Mouse (Mus musculus): ENCODE measurements around the gene Spa17. TPM values are rescaled to one million over a fixed set of nuclear protein-coding genes. Genes with fewer than 3 reads are reported as not detected.

The Spa17 gene
- polyA plus RNA-seq (2016; fragmentation: Nextera tagmentation; extraction: Ambion mirVana), result 13.2 and 15.9 TPM in 2 replicates

- Histone ChIP-seq H3K36me3 (no peaks in the 10 kb centered on the region), H3K27ac (replicated peaks) (peak within 1 kb of the TSS; percentile 82), H3K4me2 (replicated peaks) (peak within 1 kb of the TSS; percentile 67), H3K4me3 (peak within 1 kb of the TSS; percentile 62), H3K9me3 (no peaks in the 10 kb centered on the region), H3K9ac (replicated peaks) (peak within 1 kb of the TSS; percentile 69), H3K27me3 (peaks cover 14% of the 10 kb centered on the region), H3K4me1 (peaks cover 8% of the 10 kb centered on the region; the same call in 1 of the 2 replicates)
- peak; percentile 96 for ATAC-seq (ENCODE audit: low FRiP score, low read depth)
- WGBS, result under 1% methylated on average over 45 of the region's 45 CpGs
These were observed at the start of gene Spa17 for GRCm38 (mm10) chr9:37613182-37613910. Spa17 (minus strand) TSS chr9:37613722.

GRCm38 (mm10) chr9:37663210-37663609 lies 49.7 kb upstream of the Spa17 start:
- H3K36me3 ChIP-seq, result no peaks in the 10 kb centered on the region
- no peak overlapping the region for H3K9ac ChIP-seq (replicated peaks)
- no peaks in the 10 kb centered on the region for H3K9me3 ChIP-seq
- no peaks in the 10 kb centered on the region for H3K27me3 ChIP-seq
- no peak overlapping the region for H3K4me2 ChIP-seq (replicated peaks)
- no peak for ATAC-seq (ENCODE audit: low FRiP score, low read depth)
- H3K27ac ChIP-seq (replicated peaks), result no peak overlapping the region
- H3K4me1 ChIP-seq, result no peaks in the 10 kb centered on the region
- H3K4me3 ChIP-seq, result no peak overlapping the region
- 80% methylated on average over 1 of the region's 1 CpGs for WGBS

GRCm38 (mm10) chr9:37659413-37659812 lies 45.9 kb upstream of the Spa17 start:
- Histone ChIP-seq H3K27me3 (no peaks in the 10 kb centered on the region), H3K4me1 (peaks cover 14% of the 10 kb centered on the region), H3K4me3 (no peak overlapping the region), H3K4me2 (replicated peaks) (no peak overlapping the region), H3K27ac (replicated peaks) (no peak overlapping the region), H3K9me3 (no peaks in the 10 kb centered on the region), H3K9ac (replicated peaks) (no peak overlapping the region), H3K36me3 (peaks cover under 1% of the 10 kb centered on the region; the same call in 1 of the 2 replicates)
- ATAC-seq (ENCODE audit: low FRiP score, low read depth), result no peak
- WGBS, result 82% methylated on average over 6 of the region's 6 CpGs

- under 1% methylated on average over 36 of the region's 36 CpGs for WGBS
These were observed 43.5 kb upstream of the Spa17 start, which contains the start of gene Tbrg1 for GRCm38 (mm10) chr9:37656931-37657481. Tbrg1 (minus strand) TSS chr9:37657312.

GRCm38 (mm10) chr9:37656439-37656881 lies 42.9 kb upstream of the Spa17 start:
- Histone ChIP-seq H3K4me2 (replicated peaks) (peak overlapping the region; percentile 78), H3K4me1 (peaks cover 14% of the 10 kb centered on the region), H3K9me3 (no peaks in the 10 kb centered on the region), H3K36me3 (peaks cover 27% of the 10 kb centered on the region), H3K9ac (replicated peaks) (peak overlapping the region; percentile 75), H3K4me3 (peak overlapping the region; percentile 80), H3K27me3 (no peaks in the 10 kb centered on the region), H3K27ac (replicated peaks) (no peak overlapping the region)
- 0 out of 2 replicates have a peak, but pooled peaks have one; percentile 48 for ATAC-seq (ENCODE audit: low FRiP score, low read depth)
- WGBS, result 5% methylated on average over 10 of the region's 10 CpGs

More at GRCm38 (mm10) chr9:37656931-37657481, 43.5 kb upstream of the Spa17 start, which contains the start of gene Tbrg1:
- no peaks in the 10 kb centered on the region for H3K27me3 ChIP-seq
- H3K4me1 ChIP-seq, result peaks cover 14% of the 10 kb centered on the region
- peaks cover 25% of the 10 kb centered on the region for H3K36me3 ChIP-seq
- ATAC-seq (ENCODE audit: low FRiP score, low read depth), result peak; percentile 91
- H3K27ac ChIP-seq (replicated peaks), result peak within 1 kb of the TSS; percentile 52; the same call in 1 of the 2 replicates
- peak within 1 kb of the TSS; percentile 80 for H3K4me3 ChIP-seq
- H3K9me3 ChIP-seq, result no peaks in the 10 kb centered on the region
- H3K9ac ChIP-seq (replicated peaks), result peak within 1 kb of the TSS; percentile 75
- H3K4me2 ChIP-seq (replicated peaks), result peak within 1 kb of the TSS; percentile 78

- Histone ChIP-seq H3K36me3 (peaks cover 32% of the 10 kb centered on the region), H3K9me3 (no peaks in the 10 kb centered on the region), H3K9ac (replicated peaks) (peak overlapping the region; percentile 75; the same call in 1 of the 2 replicates), H3K4me2 (replicated peaks) (peak overlapping the region; percentile 78), H3K27ac (replicated peaks) (no peak overlapping the region), H3K4me3 (peak overlapping the region; percentile 80), H3K4me1 (peaks cover 14% of the 10 kb centered on the region), H3K27me3 (no peaks in the 10 kb centered on the region)
- ATAC-seq (ENCODE audit: low FRiP score, low read depth), result no peak
- 69% methylated on average over 8 of the region's 8 CpGs for WGBS
These were observed 42.4 kb upstream of the Spa17 start for GRCm38 (mm10) chr9:37655961-37656360.

GRCm38 (mm10) chr9:37653836-37654235 lies 40.3 kb upstream of the Spa17 start:
- H3K4me2 ChIP-seq (replicated peaks), result no peak overlapping the region
- H3K36me3 ChIP-seq, result peaks cover 52% of the 10 kb centered on the region
- ATAC-seq (ENCODE audit: low FRiP score, low read depth), result no peak
- no peak overlapping the region for H3K27ac ChIP-seq (replicated peaks)
- no peaks in the 10 kb centered on the region for H3K27me3 ChIP-seq
- peaks cover 14% of the 10 kb centered on the region for H3K4me1 ChIP-seq
- H3K9ac ChIP-seq (replicated peaks), result no peak overlapping the region
- WGBS, result 85% methylated on average over 5 of the region's 5 CpGs
- no peaks in the 10 kb centered on the region for H3K9me3 ChIP-seq
- H3K4me3 ChIP-seq, result no peak overlapping the region

- peaks cover 73% of the 10 kb centered on the region for H3K36me3 ChIP-seq
- no peak overlapping the region for H3K9ac ChIP-seq (replicated peaks)
- no peak for ATAC-seq (ENCODE audit: low FRiP score, low read depth)
- H3K4me3 ChIP-seq, result no peak overlapping the region
- no peaks in the 10 kb centered on the region for H3K27me3 ChIP-seq
- no peak overlapping the region for H3K27ac ChIP-seq (replicated peaks)
- no peaks in the 10 kb centered on the region for H3K9me3 ChIP-seq
- H3K4me2 ChIP-seq (replicated peaks), result no peak overlapping the region
- H3K4me1 ChIP-seq, result 0 out of 2 replicates have a peak, but pooled peaks cover 1% of the 10 kb centered on the region
- WGBS, result 95% methylated on average over 5 of the region's 5 CpGs
These were observed 37.1 kb upstream of the Spa17 start for GRCm38 (mm10) chr9:37650639-37651038.

GRCm38 (mm10) chr9:37646246-37646645 lies 32.7 kb upstream of the Spa17 start:
- Histone ChIP-seq H3K27ac (replicated peaks) (no peak overlapping the region), H3K4me3 (no peak overlapping the region), H3K4me2 (replicated peaks) (no peak overlapping the region), H3K9ac (replicated peaks) (no peak overlapping the region), H3K4me1 (no peaks in the 10 kb centered on the region), H3K9me3 (no peaks in the 10 kb centered on the region), H3K36me3 (peaks cover 44% of the 10 kb centered on the region), H3K27me3 (no peaks in the 10 kb centered on the region)
- ATAC-seq (ENCODE audit: low FRiP score, low read depth), result no peak
- WGBS, result 84% methylated on average over 3 of the region's 3 CpGs

GRCm38 (mm10) chr9:37638721-37639120 lies 25.2 kb upstream of the Spa17 start:
- H3K9me3 ChIP-seq, result no peaks in the 10 kb centered on the region
- H3K4me1 ChIP-seq, result no peaks in the 10 kb centered on the region
- no peak for ATAC-seq (ENCODE audit: low FRiP score, low read depth)
- no peaks in the 10 kb centered on the region for H3K36me3 ChIP-seq
- no peaks in the 10 kb centered on the region for H3K27me3 ChIP-seq
- no peak overlapping the region for H3K4me2 ChIP-seq (replicated peaks)
- no peak overlapping the region for H3K4me3 ChIP-seq
- 88% methylated on average over 3 of the region's 3 CpGs for WGBS
- H3K27ac ChIP-seq (replicated peaks), result no peak overlapping the region
- H3K9ac ChIP-seq (replicated peaks), result no peak overlapping the region

GRCm38 (mm10) chr9:37636800-37637542 lies 23.4 kb upstream of the Spa17 start:
- Histone ChIP-seq H3K27ac (replicated peaks) (no peak overlapping the region), H3K9ac (replicated peaks) (no peak overlapping the region), H3K4me3 (no peak overlapping the region), H3K4me1 (no peaks in the 10 kb centered on the region), H3K9me3 (no peaks in the 10 kb centered on the region), H3K36me3 (no peaks in the 10 kb centered on the region), H3K4me2 (replicated peaks) (no peak overlapping the region), H3K27me3 (no peaks in the 10 kb centered on the region)
- ATAC-seq (ENCODE audit: low FRiP score, low read depth), result no peak
- WGBS, result 71% methylated on average over 6 of the region's 6 CpGs
